Mouse (Mus musculus) right cerebral cortex, postnatal 25 days (tissue): ENCODE measurements around the gene Ace2.

ENCODE experiments used
- DNase-seq: peaks from one replicate; pipeline ENCODE4 v3.0.0; 2022

Ace2 gene

DNA sequence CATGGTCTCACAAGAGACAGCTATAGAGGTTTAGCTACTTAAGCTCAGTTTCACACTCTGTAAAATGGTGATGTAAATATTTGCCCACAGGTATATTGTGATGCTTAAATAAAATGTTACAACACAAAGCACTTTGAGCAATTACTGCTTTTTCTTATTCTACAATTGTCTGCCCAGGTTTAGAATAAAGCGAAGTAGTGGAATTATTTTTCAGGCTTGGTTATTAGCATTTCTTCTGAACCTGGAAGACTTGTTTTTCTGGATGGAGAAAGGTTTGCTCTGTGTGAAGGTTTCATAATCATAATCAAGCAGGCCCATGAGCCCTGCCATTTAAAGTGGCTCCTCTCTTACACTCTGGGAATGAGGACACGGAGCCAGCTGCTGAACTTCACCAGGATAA lies at the start of gene Ace2:
Ace2 (plus strand) TSS at position 301 of the 400 bp plus-strand sequence.
- no peak for DNase-seq

DNA sequence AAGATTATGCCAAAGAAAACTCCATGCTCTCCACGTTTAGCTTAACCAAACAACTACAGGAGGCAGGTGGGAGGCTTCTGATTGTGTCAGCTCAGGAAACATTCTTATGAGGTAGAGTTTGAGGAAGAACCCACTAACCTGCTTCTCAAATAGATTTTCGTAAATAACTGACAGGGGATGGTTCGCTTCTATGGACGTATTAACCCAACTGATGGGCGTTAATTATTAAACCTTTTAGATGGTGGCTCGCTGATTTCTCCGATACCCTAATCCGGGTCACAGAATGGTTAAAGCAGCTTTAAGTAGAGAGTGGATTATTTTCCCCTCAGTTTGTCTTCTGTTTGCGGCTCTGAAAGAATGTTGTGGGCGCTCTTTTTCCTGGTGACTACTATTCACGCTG lies 49.2 kb upstream of the Ace2 start:
- no peak for DNase-seq

DNA sequence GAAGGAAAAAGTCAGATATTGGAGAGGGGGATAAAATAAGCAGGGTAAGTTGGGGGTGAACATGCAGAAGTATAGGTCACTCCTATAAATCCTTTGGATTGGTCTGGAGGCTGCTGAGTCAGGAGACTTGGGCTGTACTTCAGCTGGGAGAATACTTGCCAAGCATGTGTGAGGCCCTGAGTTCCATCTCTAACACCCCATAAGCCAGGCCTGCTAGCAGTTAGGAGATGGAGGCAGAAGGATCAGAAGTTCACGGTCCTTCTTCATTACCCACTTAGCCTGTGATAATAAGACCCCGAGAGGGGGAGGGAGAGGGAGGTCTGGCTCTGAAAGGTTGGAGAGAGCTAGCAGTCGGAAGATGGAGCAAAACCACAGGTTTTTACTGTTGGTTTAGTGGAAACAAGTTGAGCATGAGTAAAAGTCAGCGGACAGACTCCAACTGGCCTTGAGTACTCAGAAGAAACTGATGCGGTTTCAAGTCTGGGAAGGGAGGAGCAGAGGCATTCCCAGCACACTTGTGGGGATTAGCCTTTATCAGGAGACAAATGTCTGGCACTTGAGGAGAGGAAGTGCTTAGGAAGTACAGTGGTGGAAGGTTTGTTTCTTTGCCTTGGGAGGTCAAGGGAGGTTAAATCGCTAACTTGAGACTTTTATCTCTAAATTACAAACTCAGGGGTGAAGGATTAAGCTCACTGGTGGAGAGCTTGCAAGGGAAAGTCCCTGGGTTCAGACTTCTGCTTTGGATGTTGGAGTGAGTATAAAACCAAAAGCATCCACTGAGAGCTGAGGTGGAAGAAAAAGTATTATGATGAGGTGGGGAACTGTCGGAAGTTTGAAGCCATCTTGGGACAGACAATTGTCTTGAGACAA lies 46.6 kb upstream of the Ace2 start:
- DNase-seq = no peak

DNA sequence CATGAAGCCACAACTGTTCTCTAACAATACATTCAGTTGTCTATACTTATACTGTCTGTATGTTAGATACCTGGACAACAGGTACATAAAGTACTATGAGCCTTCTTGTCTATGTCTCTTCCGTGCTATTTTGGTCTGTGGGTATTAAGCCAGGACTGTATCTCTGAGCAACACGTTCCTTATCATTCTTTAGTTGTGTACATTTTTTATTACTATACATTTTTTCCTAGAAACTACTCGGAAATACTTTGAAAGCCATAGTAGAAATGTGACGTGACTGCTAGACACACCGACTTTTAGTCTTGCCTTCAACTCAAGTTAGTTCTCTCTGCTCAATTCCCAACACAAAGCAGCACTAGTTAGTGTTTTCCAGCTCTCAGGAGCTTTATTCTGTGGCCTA lies 45.7 kb upstream of the Ace2 start:
- no peak for DNase-seq

DNA sequence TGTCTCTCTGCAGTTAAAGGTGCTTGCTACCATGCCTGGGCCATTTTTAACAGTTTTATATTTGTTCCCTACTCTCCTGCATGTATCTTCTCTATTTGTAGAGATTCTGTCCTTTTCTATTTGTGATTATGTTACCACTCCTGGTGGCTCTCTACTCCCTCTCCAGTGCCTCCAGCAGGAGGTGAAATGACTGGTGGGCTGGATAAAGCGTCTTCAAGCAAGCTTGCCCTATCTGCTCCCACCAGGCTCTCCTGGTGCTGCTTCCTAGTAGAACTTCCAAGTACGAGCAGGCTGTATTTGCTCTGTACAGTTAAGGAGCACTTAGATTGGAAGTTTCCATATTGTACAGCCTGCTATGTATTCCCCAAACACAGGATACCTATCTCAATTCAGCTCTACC lies 43.3 kb upstream of the Ace2 start:
- DNase-seq = no peak

DNA sequence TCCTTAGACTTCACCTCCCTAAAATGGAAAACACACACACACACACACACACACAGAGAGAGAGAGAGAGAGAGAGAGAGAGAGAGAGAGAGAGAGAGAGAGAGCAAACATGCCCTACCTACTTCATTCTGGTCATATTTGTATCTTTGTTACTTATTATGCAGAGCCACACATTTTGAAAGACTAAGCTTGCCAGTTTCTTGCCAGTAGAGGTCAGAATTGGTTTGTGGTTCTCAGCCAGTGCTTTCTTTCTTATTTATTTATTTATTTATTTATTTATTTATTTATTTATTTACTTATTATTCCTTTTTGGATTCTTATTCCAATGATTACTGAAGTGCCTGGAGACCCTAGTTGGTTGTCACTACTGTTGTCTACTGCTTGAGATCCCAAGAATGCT lies 37.6 kb upstream of the Ace2 start:
- no peak for DNase-seq

DNA sequence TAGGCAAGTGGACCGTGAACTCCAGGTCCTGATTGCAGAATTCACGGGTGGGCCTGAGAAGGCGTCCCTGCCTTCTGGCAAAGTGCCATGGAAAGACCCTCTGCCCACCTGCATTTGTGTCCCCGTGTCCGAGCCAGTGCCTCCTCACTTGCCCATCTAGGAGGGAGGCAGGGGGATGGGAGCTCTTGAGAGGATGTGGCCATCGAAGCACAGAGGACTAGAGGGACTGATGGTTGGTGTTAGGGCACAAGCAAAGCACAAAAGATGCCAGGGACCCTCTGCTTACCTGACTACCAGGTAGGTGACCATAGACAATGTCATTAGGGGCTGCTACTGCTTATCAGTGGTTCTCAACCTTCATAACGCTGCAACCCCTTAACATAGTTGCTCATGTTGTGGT lies 36.9 kb upstream of the Ace2 start:
- DNase-seq = no peak

DNA sequence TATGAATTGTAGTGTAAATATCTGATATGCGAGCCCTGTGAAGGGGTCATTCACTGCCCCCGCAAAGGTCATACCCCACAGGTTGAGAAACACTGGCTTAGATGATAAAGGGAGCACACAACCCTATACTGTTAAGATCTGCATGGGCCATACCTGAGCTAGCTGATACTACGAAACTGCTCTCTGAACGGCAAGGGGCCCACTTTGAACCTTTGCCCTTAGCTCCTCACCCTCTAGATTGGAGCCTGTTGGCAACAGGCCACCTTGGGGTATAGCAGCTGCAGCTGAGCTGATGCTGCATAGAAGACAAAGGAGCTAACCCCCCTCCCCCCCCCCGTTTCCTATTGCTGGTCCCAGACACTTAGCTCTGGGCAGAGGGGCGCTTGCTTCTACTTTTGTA lies 36.5 kb upstream of the Ace2 start:
- no peak for DNase-seq

DNA sequence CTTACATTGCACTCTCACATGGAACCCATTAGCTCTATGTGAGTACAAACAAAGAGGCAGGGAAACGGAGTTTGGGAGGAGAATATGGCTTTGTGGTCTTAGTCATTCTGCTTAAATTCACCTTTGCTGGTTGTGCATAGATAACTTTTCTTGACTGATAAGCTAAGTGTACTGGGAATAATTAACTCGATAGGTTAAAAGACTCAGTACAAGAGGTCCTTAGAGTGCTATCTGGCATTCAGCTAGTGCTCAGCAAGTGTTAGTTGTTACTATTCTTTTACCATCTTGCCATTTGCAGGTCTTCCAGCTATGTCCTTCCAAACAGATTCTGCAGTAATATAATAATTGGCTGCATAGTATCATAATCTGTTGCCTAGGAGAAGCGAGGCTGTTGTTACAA lies 28.0 kb upstream of the Ace2 start:
- no peak for DNase-seq

DNA sequence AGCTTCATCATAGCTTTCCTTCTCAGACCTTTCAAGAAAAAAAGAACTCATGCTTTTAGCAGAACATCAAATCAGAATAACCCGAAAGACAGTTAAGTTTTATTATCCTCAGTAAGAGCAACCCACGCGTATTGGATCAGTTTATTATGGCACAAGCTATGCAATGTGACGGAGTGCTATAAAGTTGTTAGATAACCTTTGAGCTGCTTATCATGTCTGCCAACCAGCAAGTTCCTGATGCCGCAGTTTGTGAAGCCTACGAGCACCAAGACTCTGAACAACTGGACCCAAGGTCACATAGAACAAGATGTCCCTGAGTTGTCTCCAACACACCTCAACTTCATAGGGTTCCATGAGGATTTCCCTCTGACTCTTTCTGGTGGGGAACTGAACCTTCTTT lies 25.4 kb upstream of the Ace2 start:
- no peak for DNase-seq

DNA sequence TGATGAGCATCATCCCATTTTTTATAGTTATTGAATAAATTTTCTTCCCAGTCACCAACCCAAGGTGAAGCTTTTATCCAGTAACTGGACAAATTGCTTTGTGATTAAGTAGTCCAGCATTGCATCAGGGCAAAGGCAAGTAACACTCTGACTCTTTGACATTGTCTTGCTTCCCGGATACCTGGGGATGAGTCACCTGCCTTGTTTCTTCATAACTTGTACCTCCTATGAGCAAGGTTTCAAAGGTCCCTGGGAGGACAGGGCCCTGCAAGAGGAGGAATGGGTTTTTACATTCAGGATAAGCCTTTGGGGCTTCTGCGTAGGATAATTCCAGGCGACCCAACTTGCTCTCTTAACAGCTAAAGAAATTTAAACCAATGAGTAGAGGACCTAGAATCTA lies 15.2 kb upstream of the Ace2 start:
- no peak for DNase-seq

DNA sequence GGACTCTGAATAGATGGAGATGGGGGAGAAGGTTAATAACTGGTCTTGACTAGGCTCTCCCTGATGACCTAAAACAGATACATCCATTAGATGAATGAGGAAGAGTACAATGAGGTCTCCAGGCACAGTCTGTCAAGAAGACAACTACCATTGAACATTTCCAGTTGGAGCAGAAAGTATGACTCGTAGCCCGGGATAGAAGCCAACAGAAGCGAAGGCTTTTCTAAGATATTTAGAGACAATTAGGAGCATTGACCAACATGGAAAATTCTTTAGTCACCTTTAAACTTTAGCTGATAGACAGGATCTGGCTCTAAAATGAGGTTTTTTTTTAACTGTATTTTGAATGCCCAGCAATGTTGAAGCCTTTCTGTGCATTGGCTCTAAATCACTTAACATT lies 5.6 kb upstream of the Ace2 start:
- DNase-seq = no peak

DNA sequence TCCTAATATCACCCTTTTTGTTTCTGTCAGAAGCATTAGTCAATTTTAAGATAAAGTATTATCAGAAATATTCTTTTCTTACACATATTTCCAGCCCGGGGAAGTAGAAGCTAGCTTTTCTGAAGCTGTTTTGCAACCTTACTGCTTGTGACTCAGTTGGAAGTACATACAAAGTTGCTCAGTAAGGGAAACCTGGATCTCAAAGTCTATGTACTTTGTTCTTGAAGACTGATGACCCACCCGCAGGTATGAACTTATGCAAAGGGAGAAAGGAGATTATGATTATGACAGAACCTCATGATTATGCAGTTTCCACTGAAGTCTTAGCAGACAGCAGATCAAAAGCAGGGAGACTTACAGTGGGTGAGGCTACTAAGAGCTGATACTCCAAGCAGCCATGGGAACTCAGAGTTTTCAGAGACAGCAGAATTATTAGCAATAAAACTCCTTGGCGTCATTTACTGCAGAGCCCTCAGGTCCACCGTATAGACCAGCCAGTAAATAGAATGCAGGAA lies 3.8 kb upstream of the Ace2 start:
- DNase-seq = no peak

DNA sequence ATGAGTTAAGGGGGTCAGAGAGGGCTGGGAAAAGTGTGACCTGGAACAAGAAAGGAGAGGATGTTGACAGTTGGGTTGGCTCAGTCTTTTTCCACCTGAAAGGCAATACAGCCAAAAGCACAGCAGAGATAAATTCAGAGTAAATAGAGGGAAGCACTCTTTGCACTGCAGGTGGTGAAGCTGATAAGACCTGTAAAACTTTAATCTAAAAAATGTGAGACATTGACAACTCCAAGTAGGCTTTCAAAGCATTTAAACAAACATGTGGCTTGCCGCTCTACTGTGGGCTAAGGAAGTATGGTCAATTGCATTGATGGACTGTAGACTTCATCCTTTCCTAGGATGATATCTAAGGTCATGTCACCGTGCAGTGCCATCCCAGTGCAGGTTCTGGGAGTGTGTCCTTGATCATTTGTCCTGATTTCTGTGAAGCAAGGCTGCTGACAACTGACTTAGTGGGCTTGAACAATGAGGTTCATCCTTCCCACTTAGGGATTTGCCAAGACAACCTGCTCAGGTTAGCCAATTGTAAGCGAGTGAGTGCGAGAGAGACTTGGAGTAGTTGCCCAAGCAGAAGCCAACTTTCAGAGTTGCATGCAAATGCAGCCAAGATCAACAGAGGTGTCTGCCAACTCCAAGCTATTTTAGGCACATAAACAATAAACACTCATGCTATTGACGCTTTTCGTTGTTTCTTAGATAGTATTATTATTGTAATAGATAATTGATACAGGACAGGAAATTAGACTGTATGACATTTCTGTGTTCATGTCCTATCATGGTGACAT lies 6.5 kb downstream of the Ace2 start:
- DNase-seq = no peak

DNA sequence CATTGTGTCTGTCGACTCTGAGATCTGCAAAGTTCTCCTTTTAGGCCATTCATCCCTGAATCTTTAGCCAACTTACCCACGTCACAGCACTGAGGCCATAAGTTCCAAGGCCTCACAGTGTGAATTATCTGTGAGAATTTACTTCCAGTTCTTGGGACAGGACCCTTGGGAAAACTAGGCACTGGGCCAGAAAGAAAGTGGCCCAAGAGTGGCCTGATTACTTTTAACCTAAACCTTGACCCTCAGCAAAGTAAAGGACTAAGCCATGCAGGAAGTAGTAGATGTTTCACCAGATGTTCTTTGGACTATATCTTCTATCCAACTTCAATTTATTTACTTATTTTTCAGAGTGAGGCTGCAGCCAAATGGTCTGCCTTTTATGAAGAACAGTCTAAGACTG lies 13.6 kb downstream of the Ace2 start:
- DNase-seq = no peak

DNA sequence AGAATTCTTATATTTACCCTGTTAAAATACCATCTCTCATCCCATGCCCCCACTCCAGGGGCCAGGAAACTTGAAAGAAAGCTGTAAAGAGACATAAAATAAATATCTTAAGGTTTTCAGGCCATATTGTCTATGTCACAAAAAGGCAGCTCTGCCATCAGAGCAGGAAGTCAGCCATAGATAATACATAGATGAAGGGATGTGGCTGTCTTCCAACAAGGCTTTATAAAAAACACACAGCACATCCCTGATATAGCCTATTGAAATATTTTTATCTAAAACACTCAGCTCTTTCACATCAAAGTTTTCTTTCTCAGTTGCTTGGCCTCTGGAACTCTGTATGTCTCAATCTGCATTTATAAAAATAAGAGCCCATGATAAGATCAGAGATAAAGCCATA lies 14.5 kb downstream of the Ace2 start:
- no peak for DNase-seq

DNA sequence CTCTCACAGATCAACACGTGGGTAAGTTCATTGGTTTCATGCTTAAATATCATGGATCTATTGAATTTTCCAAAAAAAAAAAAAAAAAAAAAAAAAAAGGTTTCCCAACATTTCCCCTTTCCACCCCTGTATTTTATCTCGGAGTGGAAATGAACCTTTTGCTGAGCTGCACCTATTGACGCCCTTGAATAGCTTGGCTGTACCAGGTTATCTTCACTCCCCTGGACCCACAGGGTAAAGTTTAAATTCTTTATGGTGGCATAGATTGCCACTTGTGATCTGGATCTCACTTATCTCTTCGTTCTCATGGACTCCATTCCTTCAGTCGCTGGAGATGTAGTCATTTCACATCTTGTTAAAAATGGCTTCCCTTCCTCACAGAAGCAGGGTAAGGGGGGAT lies 15.5 kb downstream of the Ace2 start:
- no peak for DNase-seq

DNA sequence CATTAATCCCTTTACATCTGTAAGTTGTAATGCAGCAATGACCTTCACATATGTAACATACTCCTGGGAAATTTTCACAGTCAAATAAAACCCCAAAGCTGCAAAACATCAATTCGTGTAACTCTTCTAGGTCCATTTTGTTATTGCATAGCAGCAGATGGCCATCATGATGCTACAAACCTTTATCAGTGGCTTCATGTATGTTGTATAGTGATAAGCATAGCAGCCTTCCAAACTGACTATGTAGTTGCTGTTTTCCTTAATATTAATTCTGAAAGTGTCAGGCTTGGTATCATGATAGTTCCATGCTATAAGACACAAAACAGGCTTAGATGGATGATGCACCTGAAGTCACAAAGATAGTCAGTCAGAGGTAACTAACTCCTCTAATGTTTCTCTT lies 25.5 kb downstream of the Ace2 start:
- no peak for DNase-seq

DNA sequence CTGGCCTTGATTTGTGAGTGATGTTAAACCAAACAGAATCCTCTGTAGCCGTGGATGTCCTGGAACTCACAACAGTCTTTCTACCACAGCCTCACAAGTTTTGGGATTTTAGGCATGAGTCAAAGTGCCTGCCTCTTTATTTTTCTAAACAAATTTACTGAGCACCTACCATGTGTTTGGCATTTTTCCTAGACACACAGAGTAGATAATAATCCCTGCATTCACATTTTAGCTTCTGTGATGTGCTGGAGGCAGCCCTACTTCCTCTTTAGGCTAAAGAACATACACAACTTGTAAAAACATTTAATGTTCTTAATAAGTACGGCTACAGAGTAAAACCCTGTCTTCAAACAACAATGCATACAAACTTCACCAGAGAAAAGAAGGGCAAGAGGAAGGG lies 31.9 kb downstream of the Ace2 start:
- no peak for DNase-seq

DNA sequence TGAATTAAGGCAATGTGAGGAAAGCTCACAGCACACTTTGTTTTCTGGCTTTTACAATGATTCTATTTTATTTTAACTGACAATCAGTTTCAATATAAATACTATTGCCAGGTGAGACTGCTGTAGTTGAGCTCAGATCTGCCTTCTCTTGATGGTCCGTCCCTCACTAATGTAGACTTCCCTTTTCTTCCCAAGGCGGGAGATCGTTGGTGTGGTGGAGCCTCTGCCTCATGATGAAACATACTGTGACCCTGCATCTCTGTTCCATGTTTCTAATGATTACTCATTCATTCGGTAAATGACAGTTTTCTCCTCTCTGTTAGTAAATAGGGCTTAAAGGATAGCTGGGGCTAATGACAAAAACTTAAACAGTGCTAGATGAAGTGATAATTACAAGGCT lies 34.7 kb downstream of the Ace2 start:
- no peak for DNase-seq

DNA sequence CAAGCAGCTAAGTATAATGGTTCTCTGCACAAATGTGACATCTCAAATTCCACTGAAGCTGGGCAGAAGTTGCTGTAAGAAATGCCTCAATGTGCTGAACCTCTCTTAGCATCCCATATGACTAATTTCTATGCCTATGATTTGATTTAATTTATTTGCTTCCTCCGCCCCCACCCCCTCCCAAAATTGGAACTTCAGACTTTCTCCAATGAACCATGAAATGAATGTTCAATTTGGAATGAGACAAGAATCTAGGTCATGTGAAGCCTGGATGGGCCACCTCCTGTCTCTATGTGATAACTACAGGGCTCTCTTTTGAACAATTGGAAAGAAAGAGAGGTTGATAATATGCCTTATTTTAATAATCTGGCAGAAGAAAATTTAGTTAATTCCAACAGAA lies 36.2 kb downstream of the Ace2 start:
- no peak for DNase-seq

DNA sequence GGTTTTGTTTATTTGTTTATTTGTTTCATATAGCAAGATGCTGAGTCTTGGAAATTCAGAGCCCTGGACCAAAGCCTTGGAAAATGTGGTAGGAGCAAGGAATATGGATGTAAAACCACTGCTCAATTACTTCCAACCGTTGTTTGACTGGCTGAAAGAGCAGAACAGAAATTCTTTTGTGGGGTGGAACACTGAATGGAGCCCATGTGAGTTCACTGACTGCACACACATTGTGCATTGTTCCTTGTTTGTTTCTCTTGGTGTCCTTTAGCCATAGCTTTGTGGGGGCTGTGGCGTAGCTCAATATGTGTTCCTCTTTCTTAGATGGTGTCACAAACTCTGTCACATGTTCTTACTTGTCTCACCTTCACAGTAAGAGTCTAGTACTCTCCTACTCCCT lies 36.6 kb downstream of the Ace2 start:
- DNase-seq = no peak

DNA sequence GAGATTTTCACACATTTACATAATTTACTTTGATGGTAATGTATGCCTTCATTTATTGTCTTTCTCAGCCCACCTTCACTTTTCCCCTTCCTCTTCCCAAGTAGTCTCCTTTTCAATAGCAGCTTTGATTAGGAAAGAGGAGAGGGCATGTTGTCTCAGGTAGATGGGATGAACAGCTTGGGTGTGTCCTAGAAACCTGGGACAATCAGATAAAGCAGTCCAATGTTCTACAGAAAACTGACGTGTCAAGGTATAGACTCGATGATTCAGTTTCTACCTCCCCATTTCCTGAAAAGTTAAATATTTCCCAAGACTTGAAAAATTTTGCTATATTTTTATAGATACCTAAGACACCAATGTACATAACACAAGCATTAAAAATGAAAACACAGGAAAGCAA lies 39.7 kb downstream of the Ace2 start:
- no peak for DNase-seq

DNA sequence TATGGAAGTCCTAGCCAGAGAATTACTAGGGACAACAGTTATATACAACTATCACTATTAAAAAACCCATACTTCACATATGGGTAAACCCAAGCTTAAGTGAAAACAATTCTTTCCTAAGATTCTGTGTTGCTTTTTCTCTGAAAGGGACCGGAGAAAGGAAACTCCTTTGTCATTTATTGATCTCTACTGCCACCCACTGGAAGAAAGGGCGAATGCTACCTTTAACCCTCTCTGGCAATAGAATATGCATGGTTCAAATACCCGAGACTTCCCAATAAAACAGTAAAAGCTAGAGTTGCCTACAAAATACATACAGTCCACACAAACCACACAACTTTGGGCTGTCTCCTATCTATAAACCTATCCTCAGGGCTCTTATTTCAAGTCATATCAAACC lies 40.6 kb downstream of the Ace2 start:
- peak; percentile 15 for DNase-seq
